Mouse (Mus musculus) megakaryocyte, embryonic 14.5 days (primary cell): ENCODE data around the gene Mylk2.

ENCODE experiments used
- FLI1 ChIP-seq: IDR thresholded peaks from 2 replicates; pipeline ENCODE4 v1.6.1; 2012; ENCODE audit warnings: low read length, inconsistent platforms, mixed read lengths
- GATA1 ChIP-seq: IDR thresholded peaks from 3 replicates; pipeline ENCODE4 v1.6.1; 2012; ENCODE audit warnings: mixed read lengths, low read length, inconsistent platforms, borderline replicate concordance

DNA sequence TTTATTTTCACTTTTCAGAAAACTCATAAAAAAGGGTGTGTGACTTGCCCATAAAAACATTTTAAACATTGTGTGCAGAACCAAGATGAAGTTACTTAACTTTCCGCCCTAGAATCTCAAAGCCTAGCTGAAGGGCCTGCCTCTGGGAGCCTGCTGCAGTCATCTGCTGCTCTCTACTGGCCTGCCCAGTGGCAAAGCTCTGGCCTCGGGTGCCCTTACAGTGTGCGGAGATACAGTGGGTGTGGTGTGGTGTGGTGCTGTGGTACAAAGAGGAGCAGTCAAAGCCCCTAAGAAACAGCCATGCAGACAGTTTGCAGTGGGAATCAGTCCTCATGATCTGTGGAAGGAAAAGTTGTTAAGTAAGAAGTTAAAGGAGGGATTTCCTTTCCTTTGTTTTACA lies 23.9 kb upstream of the Mylk2 start:
- TF ChIP-seq GATA1 (no peak), FLI1 (no peak)
